Mouse (Mus musculus) urinary bladder, postnatal 4 days (tissue): ENCODE measurements around the gene Gid8.

ENCODE experiments used
- DNase-seq, 2 experiments: peaks; one replicate each; pipeline ENCODE4 v3.0.0; 2021 to 2022; ENCODE audit warnings: low spot score in 2 of 2

Gid8 gene

GRCm38 (mm10) chr2:180748904-180749303 is 39.0 kb downstream of the Gid8 start:
- no peak for DNase-seq

GRCm38 (mm10) chr2:180754976-180755688 is 45.2 kb downstream of the Gid8 start:
- no peak for DNase-seq

GRCm38 (mm10) chr2:180755896-180756295 is 46.0 kb downstream of the Gid8 start:
- peak; percentile 33 to 72 for DNase-seq

- DNase-seq: no peak
Measured at GRCm38 (mm10) chr2:180756786-180757185, 46.9 kb downstream of the Gid8 start.

- no peak for DNase-seq
Measured at GRCm38 (mm10) chr2:180758513-180759263, 48.8 kb downstream of the Gid8 start.

GRCm38 (mm10) chr2:180764986-180765385 is 55.1 kb downstream of the Gid8 start:
- no peak for DNase-seq

- no peak for DNase-seq
Measured at GRCm38 (mm10) chr2:180765713-180766112, 55.8 kb downstream of the Gid8 start.
